Mouse (Mus musculus): ENCODE results near the gene Zfp839. TPM values are rescaled to one million over a fixed set of nuclear protein-coding genes. Genes with fewer than 3 reads are reported as not detected.

Zfp839 gene
- polyA plus RNA-seq, 1 experiment from 2014 or later, result 3.6 TPM

GRCm38 (mm10) chr12:110889036-110890020 lies 39.3 kb downstream of the Zfp839 start, which contains the start of the genes Cinp and Tecpr2:
Cinp (minus strand) TSS chr12:110889145.
Tecpr2 (plus strand) TSS chr12:110889264.
- Histone ChIP-seq H3K9ac (replicated peaks) (peak within 1 kb of the TSS; percentile 81), H3K27ac (replicated peaks) (peak within 1 kb of the TSS; percentile 92), H3K27me3 (no peaks in the 10 kb centered on the region), H3K4me1 (peaks cover 20% of the 10 kb centered on the region), H3K4me3 (peak within 1 kb of the TSS; percentile 75), H3K4me2 (replicated peaks) (peak within 1 kb of the TSS; percentile 87), H3K9me3 (no peaks in the 10 kb centered on the region), H3K36me3 (no peaks in the 10 kb centered on the region)
- peak; percentile 99 for ATAC-seq (replicated peaks)
- WGBS, result under 1% methylated on average over 74 of the region's 74 CpGs

DNA sequence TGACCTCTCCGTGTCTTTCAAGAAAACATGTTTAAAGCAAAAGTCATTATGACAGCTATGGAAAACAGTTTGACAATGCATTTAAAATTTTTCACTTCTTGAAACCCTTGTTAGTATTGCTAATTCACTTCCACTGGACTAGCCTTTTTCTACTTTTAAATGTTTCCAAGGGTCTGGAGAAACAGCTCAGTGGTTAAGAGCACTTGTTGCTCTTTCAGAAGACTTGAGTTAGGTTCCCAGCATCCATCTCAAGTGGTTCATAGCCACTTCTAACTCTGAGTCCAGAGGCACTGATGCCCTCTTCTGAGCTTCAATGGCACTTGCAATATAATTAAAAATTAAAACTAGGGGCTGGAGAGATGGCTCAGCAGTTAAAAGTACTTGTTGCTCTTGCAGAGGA lies 41.8 kb downstream of the Zfp839 start:
- no peak overlapping the region for H3K4me3 ChIP-seq
- peaks cover 3% of the 10 kb centered on the region; the same call in 1 of the 2 replicates for H3K36me3 ChIP-seq
- H3K4me2 ChIP-seq (replicated peaks), result no peak overlapping the region
- H3K27ac ChIP-seq (replicated peaks), result no peak overlapping the region
- peaks cover 20% of the 10 kb centered on the region for H3K4me1 ChIP-seq
- WGBS, result 83% methylated on average over 1 of the region's 1 CpGs
- ATAC-seq (replicated peaks), result no peak
- H3K9ac ChIP-seq (replicated peaks), result no peak overlapping the region
- H3K27me3 ChIP-seq, result no peaks in the 10 kb centered on the region
- H3K9me3 ChIP-seq, result no peaks in the 10 kb centered on the region

- peaks cover 2% of the 10 kb centered on the region; the same call in 1 of the 2 replicates for H3K36me3 ChIP-seq
- H3K4me1 ChIP-seq, result no peaks in the 10 kb centered on the region
- no peak for ATAC-seq (replicated peaks)
- no peak overlapping the region for H3K27ac ChIP-seq (replicated peaks)
- H3K4me3 ChIP-seq, result no peak overlapping the region
- H3K27me3 ChIP-seq, result no peaks in the 10 kb centered on the region
- H3K9ac ChIP-seq (replicated peaks), result no peak overlapping the region
- no peak overlapping the region for H3K4me2 ChIP-seq (replicated peaks)
- WGBS, result 65% methylated on average over 4 of the region's 4 CpGs
- H3K9me3 ChIP-seq, result no peaks in the 10 kb centered on the region
Measured at GRCm38 (mm10) chr12:110902106-110902505, 52.1 kb downstream of the Zfp839 start.

GRCm38 (mm10) chr12:110903536-110903935 lies 53.5 kb downstream of the Zfp839 start:
- WGBS, result 84% methylated on average over 2 of the region's 2 CpGs
- H3K36me3 ChIP-seq, result no peaks in the 10 kb centered on the region
- no peak overlapping the region for H3K4me2 ChIP-seq (replicated peaks)
- no peaks in the 10 kb centered on the region for H3K4me1 ChIP-seq
- H3K27me3 ChIP-seq, result no peaks in the 10 kb centered on the region
- ATAC-seq (replicated peaks), result no peak
- no peak overlapping the region for H3K27ac ChIP-seq (replicated peaks)
- no peak overlapping the region for H3K9ac ChIP-seq (replicated peaks)
- H3K9me3 ChIP-seq, result no peaks in the 10 kb centered on the region
- H3K4me3 ChIP-seq, result no peak overlapping the region

DNA sequence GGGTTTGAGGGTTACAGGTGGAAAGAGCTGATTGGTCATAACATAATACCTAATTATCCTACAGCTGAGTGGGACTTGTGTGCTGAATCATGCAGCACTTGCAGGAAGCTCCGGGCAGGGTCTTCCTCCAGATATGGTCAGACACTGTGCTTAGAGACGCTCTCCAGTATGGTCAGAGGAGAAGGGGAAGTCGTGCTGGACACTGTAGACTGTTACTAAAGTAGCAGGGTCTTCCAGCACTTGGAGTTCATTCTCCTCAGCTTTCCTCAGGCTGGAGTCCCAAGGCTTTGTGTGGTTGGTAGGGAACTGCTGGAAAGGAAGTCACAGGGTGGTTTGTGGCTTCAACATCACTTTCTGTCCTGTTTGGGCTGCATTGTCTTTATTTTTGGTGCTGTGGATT lies 57.8 kb downstream of the Zfp839 start:
- Histone ChIP-seq H3K36me3 (no peaks in the 10 kb centered on the region), H3K4me3 (no peak overlapping the region), H3K27ac (replicated peaks) (no peak overlapping the region), H3K4me1 (no peaks in the 10 kb centered on the region), H3K9ac (replicated peaks) (no peak overlapping the region), H3K27me3 (no peaks in the 10 kb centered on the region), H3K9me3 (no peaks in the 10 kb centered on the region), H3K4me2 (replicated peaks) (no peak overlapping the region)
- no peak for ATAC-seq (replicated peaks)
- WGBS, result 81% methylated on average over 3 of the region's 3 CpGs

GRCm38 (mm10) chr12:110909962-110910361 lies 59.9 kb downstream of the Zfp839 start:
- H3K4me2 ChIP-seq (replicated peaks), result no peak overlapping the region
- H3K9me3 ChIP-seq, result no peaks in the 10 kb centered on the region
- no peak overlapping the region for H3K27ac ChIP-seq (replicated peaks)
- H3K4me1 ChIP-seq, result no peaks in the 10 kb centered on the region
- H3K36me3 ChIP-seq, result no peaks in the 10 kb centered on the region
- no peak overlapping the region for H3K4me3 ChIP-seq
- H3K27me3 ChIP-seq, result no peaks in the 10 kb centered on the region
- H3K9ac ChIP-seq (replicated peaks), result no peak overlapping the region
- ATAC-seq (replicated peaks), result no peak
- 97% methylated on average over 2 of the region's 2 CpGs for WGBS

DNA sequence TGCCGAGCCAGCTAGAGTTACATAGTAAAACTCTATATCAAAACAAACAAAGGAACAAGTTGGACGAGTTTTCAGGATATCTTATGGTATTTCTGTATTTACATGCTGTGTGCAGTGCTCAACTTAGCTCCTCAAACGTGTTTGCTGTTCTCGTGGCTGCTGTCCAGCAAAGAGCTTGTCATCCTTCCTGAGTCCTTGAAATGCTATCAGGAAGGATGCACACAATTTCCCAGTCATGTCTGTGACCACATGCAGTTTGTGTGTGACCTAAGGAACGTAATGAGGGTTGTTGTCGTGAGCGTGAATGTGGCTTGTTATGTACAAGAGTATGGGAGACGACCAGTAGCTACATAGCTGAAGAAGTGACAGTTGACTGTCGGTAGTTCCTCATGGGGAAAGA lies 65.7 kb downstream of the Zfp839 start:
- Histone ChIP-seq H3K9ac (replicated peaks) (no peak overlapping the region), H3K4me3 (no peak overlapping the region), H3K4me1 (no peaks in the 10 kb centered on the region), H3K4me2 (replicated peaks) (no peak overlapping the region), H3K9me3 (no peaks in the 10 kb centered on the region), H3K36me3 (peaks cover 22% of the 10 kb centered on the region), H3K27me3 (no peaks in the 10 kb centered on the region), H3K27ac (replicated peaks) (no peak overlapping the region)
- ATAC-seq (replicated peaks), result no peak
- WGBS, result 90% methylated on average over 9 of the region's 9 CpGs

Other genes starting within 250 kb of the Zfp839 start
- gene Dync1h1, start 248.8 kb upstream of the Zfp839 start, polyA plus RNA-seq (2015; fragmentation: Nextera tagmentation; extraction: Ambion mirVana), result 96.2 and 97.4 TPM in 2 replicates
- gene 1700001K19Rik, start 167.6 kb upstream of the Zfp839 start, polyA plus RNA-seq (2015; fragmentation: Nextera tagmentation; extraction: Ambion mirVana), result 0.33 and 0.48 TPM in 2 replicates
- 1,340 and 1,345 TPM in 2 replicates for gene Hsp90aa1, start 147.5 kb upstream of the Zfp839 start, polyA plus RNA-seq (2015; fragmentation: Nextera tagmentation; extraction: Ambion mirVana)
- gene Wdr20, start 112.3 kb upstream of the Zfp839 start, polyA plus RNA-seq (2015; fragmentation: Nextera tagmentation; extraction: Ambion mirVana), result 31.5 and 33.5 TPM in 2 replicates
- 11.8 and 13.8 TPM in 2 replicates for gene Mok, start 9.3 kb upstream of the Zfp839 start, polyA plus RNA-seq (2015; fragmentation: Nextera tagmentation; extraction: Ambion mirVana)
- 81.8 and 82.8 TPM in 2 replicates for gene Cinp, start 38.9 kb downstream of the Zfp839 start, polyA plus RNA-seq (2015; fragmentation: Nextera tagmentation; extraction: Ambion mirVana)
- 7.2 and 7.5 TPM in 2 replicates for gene Tecpr2, start 39.0 kb downstream of the Zfp839 start, polyA plus RNA-seq (2015; fragmentation: Nextera tagmentation; extraction: Ambion mirVana)
- gene Ankrd9, start 128.8 kb downstream of the Zfp839 start, polyA plus RNA-seq (2015; fragmentation: Nextera tagmentation; extraction: Ambion mirVana), result 5.0 and 6.5 TPM in 2 replicates
- 8.1 and 8.4 TPM in 2 replicates for gene Rcor1, start 189.1 kb downstream of the Zfp839 start, polyA plus RNA-seq (2015; fragmentation: Nextera tagmentation; extraction: Ambion mirVana)

All from forebrain, embryonic 15.5 days (tissue).